Mouse (Mus musculus): Measurements from ENCODE around the gene Gm5414.

DNA sequence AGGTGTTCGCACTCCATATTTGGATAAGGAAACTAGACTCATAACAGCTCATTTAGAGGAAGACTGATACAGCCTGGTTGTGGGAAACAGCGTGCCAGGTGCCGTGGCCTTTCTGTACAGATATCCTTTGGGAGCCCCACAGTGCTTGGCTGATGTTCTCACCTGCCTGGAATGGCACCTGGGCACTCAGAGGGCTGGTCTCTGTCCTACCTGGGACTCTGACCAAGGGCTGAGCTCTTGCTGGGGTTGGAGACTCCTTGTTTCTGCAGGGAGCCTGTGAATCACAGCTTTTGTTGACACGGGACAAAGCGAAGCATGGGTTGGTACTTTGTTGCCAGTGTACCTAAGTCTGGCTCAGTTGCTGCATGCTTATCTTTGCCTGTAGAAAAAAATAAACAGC, 52.5 kb downstream of the Gm5414 start:
- no peak for TF ChIP-seq CTCF (IDR thresholded peaks at IDR 0.05; ENCODE audit: extremely low read depth, insufficient read length, insufficient replicate concordance, low read depth, low read length)
- no peak for TF ChIP-seq POLR2A (IDR thresholded peaks at IDR 0.05; ENCODE audit: low read depth, low read length)
